Mouse (Mus musculus): ENCODE data around the gene Slc39a11.

DNA sequence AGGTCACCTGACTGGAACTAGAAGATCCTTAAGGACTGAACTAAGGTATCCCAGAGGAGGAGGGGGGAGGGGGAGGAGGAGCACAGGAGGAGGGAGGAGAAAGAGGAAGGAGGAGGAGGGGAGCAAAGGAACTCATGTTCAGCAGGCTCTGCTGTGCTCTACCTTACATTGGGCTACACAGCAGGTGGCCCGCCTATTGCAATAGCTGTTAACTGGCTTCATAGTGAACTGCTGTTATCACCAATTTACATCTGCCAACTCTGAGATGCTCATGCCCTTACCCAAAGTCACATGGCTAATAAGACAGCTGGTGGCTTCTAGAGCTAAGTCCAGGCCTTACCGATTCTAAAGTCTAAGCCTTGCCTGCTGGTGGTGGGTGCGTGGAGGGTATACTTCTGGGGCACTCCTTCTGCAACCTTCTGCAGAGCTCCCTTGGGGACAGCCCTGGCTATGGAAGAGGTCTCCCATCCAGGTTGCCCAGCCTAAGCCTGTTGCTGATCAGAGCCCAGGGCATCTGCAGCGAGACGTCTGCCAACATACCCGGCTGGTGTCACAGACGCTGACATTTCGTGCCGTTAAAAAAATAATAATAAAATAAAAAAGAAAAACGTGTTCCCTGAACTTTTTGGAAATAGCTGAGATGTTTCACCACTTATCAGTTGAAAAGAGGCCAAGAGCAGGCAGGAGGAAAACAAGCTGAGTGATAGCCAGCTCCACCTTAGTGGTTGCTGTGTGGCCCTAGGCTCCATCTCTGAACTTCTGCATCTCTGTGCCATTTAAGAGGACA, 289.6 kb downstream of the Slc39a11 start:
- TF ChIP-seq EP300 (IDR thresholded peaks at IDR 0.05; ENCODE audit: low read depth): no peak
- TF ChIP-seq CTCF (IDR thresholded peaks at IDR 0.05; ENCODE audit: low read depth): no peak
